Mouse (Mus musculus) CH12.LX (cell line): ENCODE data around the gene Dpp6.

Experiments used
- CHD1 ChIP-seq: IDR thresholded peaks from 2 replicates; pipeline ENCODE4 v1.6.1; 2012; ENCODE audit warnings: low read depth, low read length, improper control_type of control experiment, inconsistent platforms
- CTCF ChIP-seq, 2 experiments: IDR thresholded peaks in 1 of 2; conservative IDR thresholded peaks in 1 of 2; 2 replicates each; pipeline ENCODE4 v1.5.1; 2011 to 2012; ENCODE audit warnings: low read depth in 2 of 2, low read length in 2 of 2, improper control_type of control experiment in 1 of 2, inconsistent platforms in 1 of 2, mild to moderate bottlenecking in 1 of 2, moderate library complexity in 1 of 2
- E2F4 ChIP-seq: IDR thresholded peaks from 2 replicates; pipeline ENCODE4 v1.6.1; 2011; ENCODE audit warnings: low read depth, low read length, improper control_type of control experiment; ENCODE audit not compliant: insufficient replicate concordance
- EP300 ChIP-seq: IDR thresholded peaks from 2 replicates; pipeline ENCODE4 v1.6.1; 2011; ENCODE audit warnings: low read length, improper control_type of control experiment
- POLR2A ChIP-seq: IDR thresholded peaks from 2 replicates; pipeline ENCODE4 v1.6.1; 2011; ENCODE audit warnings: low read depth, mild to moderate bottlenecking, improper control_type of control experiment, low read length
- POLR2AphosphoS2 ChIP-seq: IDR thresholded peaks from 2 replicates; pipeline ENCODE4 v1.6.1; 2011; ENCODE audit warnings: low read depth, low read length, improper control_type of control experiment
- SMC3 ChIP-seq: IDR thresholded peaks from 2 replicates; pipeline ENCODE4 v1.6.1; 2011; ENCODE audit warnings: low read depth, low read length, improper control_type of control experiment

DNA sequence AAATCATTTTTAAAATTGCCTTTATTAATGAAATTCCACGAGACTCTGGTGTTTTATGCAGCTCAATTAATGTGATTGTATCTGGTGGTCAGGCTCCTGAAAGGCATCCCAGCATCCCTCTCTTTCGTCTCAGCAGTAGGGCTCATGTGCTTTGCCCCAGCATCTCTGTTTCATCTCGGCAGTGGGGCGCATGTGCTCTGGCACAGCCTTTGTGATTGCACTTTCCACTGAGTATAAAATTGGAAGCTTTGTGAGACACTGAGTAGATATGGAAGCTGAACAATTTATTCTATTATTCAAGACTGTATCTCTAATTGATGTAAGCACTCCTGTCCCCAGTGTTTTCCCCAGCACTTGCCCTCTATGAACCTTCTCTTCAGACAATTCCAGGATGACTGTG, 37.7 kb downstream of the Dpp6 start:
- TF ChIP-seq POLR2A (no peak), CTCF (conservative IDR thresholded peaks at IDR 0.05 in 1 of 2, IDR thresholded peaks at IDR 0.05 in 1 of 2; ENCODE audit: low read depth in 2 of 2, low read length in 2 of 2) (no peak), POLR2AphosphoS2 (no peak), E2F4 (no peak), EP300 (no peak), SMC3 (no peak), CHD1 (no peak)
